Mouse (Mus musculus) NIH3T3 (cell line): Measurements from ENCODE around the gene Ccdc97.
A peak's percentile ranks its signal among the peaks of the same experiment; 100 is the strongest.
"Not testable (repeated sequence)": the region's sequence is repeated elsewhere in the genome, so short reads cannot be mapped to it uniquely, and the experiment has no call there.

Experiments used
- DNase-seq: peaks from one replicate; pipeline ENCODE4 v3.0.0-alpha.2; 2012; ENCODE audit warnings: low read depth

Gene Ccdc97

DNA sequence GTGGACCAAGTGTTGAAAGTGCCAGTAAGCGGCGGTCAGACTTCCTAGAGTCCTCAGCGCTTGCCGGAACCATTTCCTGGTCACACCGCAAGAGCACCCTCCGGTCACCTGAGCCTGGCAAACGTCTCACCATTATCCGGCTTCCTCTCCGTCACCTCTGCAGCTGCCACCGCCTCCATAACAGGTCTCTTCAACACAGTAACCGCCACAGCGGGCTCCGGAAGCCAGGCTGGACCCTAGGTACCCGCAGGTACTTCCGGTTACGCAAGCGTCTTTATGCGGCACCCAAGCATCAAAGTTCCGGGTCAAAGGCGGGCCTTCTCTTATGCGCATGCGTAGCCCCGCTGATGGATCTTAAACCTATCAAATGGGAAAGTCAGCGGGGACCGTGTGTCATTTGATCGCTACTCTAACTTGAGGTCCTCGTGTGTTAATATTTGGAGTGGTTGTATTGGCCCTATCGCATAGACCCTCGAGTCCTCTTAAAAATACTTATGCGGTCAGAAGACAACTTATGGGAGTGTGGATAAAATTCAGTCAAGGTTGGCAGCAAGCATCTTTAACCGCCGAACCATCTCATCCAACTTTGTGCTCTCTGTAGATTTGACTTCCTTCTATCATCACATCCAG is at the start of gene Ccdc97:
Gene Ccdc97 (minus strand): TSS at position 301 of the 630 bp plus-strand sequence.
- peak; percentile 97 for DNase-seq

DNA sequence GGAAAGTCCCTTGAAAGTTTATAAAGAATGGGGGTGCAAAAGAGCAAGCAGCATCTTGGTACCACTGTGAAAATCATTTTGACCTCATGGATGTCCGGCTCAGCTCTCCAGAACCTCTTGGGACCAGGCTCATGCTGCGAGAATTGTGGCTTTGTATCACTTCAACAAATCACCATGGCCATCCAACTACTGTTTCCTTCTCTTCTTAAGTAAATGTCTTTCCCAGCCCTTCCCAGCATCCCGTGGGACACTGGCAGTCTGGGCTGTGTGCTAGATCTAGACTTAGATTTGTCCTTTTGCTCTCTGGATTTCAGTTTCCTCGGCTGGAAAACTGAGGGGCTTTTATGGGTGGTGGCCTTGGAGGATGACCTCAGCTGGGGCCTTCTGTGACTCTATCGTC is 49.3 kb upstream of the Ccdc97 start:
- DNase-seq = no peak

DNA sequence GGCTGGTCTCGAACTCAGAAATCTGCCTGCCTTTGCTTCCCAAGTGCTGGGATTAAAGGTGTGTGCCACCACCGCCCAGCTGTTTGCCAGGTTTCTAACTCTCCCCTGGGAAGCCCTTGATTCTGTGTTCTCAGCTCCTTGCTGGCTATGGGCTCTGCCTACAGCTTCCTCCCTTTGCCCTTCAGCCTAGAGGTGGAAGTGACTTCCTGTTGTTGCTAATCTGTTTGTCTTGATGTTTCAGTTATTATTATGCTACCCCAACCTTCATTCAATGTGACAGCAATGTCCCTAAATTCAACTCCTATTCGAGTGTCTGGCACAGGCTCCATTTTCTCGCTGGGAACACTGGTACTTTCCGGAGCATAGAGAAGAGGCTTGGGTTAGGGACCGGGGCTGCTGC is 47.2 kb upstream of the Ccdc97 start:
- no peak for DNase-seq

DNA sequence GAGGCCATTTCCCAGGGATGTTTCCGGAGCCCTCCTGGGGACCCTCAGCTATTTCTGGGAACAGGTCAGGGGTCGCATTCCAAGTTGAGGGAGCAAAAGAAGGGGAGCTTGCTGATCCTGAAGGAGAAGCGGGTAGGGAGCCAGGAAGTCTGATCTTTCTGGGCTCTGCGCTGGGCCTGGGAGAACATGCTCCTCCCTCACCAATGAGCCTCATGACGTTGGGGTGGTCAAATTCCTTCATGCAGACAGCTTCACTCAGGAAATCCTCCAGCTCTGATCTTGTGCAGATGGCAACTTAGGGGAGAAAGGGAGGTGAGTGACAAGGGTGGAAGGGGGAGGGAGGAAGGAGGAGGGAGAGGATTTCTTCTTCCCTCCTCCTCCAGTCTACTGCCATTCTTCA is 45.3 kb upstream of the Ccdc97 start:
- no peak for DNase-seq

DNA sequence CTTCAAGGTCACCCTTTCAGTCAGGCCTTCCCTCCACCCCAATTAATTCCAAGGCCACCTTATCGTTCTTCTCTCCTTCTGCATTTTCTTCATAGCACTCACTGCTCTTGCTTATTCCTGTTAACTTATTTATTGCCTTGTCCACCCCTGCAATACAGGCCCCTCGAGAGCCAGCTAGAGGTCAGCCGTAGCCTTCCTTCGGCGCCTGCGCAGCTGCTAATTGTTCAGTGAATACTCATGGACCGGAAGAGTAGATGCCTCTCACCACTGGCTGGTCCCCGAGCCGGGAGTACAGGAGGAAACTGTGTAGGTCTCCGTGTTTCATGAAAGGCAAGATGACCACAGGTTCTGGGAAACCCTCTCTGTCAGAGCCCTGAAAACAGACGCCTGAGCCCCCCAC is 44.8 kb upstream of the Ccdc97 start:
- DNase-seq = no peak

DNA sequence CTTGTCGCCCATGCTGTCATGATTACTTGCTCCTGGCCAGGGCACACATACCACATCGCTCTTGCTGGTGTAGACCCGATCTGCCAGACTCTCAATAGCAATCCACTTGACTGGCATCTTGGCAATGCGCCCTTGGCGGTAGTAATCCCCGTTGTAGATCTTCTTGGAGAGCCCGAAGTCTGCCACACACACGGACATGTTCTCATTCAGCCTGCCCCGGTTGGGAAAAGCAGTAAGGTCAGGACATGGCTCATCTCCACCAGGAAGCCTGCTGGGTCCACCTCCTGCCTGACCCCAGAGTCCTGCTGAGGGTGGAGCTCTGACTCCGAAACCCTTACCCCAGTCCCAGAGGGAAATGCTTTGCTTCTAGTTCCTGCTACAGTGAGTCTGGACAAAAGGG is 42.5 kb upstream of the Ccdc97 start:
- DNase-seq = peak; percentile 41

DNA sequence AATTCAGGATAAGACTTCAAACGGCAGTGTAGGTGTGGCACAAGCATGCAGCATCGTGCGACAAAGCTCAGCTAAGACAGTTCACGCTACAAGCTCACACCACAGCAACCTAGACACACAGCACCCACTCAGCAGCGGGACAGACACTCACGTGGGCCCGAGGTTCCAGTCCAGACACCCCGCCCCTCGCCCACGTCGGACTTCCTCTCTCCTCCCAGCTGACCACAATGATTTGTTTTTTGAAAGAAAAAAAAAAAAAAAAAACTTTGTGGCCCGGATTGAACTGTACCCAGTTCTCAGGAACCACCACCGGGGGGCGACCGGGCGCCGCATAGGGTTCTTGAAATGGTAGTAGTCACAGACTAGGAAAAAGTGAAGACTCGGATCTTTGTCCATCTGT is 37.1 kb upstream of the Ccdc97 start:
- DNase-seq = peak; percentile 95

DNA sequence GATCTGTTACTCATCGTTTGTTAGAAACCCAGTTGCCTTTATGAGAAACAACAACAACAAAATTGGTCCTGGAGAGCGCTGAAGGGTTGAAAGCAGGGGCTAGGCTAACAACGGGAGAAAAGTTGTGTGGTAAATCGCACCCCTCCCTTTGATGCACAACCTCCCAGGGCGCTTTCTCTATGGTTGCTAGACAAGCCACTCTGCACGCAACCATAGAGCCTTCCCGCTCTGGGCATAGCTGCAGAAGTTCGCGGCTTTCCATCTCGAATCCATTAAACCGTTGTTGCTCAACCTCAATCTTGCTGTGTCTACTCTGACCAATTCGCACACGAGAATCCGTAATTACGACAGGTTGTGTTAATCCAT is 36.6 kb upstream of the Ccdc97 start:
- DNase-seq = no peak

DNA sequence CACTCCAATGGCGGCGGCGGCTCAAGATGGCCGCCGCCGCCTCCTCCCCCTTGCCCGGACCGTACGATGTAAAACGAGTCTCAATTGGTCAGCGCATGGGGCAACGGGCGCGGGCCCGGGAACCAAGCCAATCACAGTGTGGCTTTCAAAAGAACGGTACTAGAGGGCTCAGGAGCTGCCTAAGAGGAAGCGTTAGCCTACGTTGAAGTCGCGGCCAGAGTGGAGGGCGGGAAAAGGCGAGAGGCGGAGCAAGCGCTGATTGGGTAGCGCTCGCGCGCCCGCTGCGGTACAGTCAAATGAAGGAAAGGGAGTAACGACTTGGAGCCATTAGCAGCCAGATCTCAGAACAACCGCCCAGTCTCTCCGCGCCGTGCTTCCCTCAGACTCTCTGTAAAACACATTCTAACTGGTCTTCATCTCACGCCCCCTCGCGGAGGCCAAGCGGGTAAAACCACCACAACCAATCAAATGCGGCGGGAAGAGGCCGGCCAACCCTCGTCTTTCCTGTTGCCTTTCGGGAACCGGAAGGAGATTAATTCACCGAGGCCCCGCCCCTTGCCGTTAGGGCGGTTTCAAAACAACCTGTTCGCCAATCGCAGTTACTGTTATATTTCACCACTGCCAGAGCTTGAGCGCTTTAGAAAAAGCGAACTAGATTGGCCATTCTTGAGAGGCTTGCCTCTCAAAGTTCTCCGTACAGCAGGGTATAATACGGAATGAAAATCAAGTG is 36.0 kb upstream of the Ccdc97 start, which contains the start of gene Hnrnpul1:
Gene Hnrnpul1 (minus strand): TSS at position 20 of the 730 bp plus-strand sequence.
- peak; percentile 99 for DNase-seq

DNA sequence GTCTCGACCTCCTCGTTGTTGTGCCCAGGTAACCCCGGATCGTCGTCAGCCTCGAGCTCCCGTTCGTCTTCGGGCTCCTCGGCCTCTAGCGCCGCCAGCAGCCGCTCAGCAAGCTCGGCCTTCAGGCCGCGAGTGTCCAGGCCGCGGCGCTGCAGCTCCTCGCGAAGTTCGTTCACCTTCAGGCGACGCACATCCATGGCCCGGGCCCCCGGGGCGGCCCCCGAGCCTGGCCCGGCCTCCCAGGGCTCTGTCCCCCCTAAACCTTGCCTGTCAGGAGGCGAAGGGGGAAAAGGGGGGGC is 35.5 kb upstream of the Ccdc97 start:
- DNase-seq = no peak

DNA sequence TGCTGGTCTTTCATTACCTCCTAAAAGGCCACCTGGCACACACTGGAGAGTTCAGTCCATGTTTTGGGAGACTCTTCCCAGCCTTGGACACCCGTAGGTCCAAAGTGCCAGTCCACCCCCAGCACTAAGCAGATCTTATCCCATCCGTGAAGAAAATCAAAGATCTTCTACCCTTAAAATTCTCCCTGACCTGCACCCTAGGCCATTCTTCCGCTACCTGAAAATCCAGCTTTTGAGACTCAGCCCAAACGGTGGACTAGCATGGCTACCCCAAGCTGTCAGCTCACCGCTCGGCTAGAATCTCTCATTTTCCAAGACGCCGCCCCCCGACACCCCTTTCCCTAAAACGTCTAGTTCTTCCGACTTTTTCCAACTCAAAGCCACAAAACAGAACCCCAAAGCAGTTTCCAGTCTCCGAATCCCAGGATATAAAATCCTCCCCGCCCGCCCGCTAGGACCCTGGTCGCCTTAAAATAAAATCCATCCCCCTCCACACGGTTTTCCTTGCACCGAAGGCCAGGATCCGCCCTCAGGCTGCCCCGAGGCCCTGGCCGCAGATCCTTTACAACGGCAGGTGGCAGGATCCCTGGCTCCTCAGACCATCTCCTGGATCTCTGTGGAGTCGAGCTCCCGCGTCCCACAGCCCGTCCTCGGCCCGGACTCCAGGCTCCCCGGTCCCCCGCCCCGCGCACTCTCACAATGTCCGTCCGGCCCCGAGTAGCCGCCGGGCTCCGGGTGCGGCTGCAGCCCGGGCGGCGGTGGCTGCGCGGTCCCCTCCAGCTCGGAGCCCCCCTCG is 35.0 kb upstream of the Ccdc97 start:
- DNase-seq = peak; percentile 62

DNA sequence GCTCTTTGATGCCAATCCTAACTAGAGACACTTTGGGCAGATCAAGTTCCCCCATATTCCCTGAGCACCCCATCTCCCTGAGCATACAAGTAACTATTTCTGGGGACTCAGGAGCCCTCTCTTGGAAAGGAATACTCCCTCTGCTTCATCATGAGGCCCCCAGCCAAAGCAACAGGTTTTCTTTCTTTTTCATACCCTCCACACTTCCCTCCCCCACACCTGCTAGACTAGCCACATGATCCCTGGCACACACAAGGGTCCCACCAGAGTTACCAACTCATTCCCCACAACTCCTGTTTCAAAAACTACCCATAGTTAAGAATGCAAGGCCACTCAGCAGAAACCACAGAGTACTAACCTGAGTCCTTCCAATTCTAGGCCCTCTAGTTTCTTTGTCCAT is 34.2 kb upstream of the Ccdc97 start:
- no peak for DNase-seq

DNA sequence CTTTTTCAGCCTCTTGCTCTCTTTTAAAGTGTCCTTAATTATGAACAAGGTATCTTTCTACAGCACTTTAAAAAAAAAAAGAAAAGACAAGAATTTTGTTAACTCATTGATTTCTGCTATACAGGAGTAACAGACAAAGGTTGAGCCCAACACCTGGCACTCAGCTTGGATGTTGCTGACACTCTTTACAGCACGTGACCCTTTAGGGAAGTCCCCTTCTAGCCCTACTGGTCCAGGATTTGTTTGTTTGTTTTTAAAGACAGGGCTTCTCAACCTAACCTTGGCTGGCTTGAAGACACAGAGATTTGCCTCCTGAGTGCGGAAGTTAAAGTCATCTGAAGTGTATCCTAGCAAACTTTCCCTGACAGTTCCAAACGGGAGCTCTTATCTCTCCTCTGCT is 28.0 kb upstream of the Ccdc97 start:
- DNase-seq = no peak

DNA sequence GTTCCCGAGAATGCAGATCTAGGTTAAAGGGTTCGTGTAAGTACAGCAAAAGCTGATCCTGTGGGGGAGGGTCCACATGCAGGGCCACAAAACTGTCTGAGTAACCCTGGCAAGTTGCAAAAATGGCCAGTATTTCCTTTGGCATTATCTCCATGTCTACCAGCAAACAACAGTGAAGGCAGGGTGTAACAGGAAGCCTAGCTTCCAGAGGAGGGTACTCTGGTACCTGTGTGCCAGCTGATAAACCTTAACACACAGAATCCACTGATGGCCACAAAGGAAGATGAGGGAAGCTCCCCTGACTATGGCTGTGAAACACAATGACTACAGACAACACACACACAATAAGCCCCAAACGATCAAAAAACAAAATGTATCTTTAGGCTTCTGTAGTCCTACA is 19.4 kb upstream of the Ccdc97 start:
- DNase-seq = no peak

DNA sequence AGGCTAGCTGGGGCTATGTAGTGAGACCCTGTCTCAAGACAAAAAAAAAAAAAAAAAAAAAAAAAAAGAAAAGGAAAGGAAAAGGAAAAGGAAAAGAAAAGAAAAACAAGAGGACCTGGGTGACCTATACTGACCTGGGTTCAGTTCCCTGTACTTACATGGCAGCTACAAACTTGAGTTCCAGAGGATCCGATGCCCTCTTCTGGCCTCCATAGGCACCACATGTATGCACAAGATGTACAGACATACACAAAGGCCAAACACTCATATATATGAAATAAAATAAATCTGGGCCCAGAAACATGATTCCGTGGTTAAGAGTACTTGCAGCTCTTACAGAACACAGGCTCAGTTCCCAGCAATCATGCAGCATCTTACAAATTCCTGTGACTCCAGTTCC is 18.0 kb upstream of the Ccdc97 start:
- DNase-seq = peak; percentile 40

DNA sequence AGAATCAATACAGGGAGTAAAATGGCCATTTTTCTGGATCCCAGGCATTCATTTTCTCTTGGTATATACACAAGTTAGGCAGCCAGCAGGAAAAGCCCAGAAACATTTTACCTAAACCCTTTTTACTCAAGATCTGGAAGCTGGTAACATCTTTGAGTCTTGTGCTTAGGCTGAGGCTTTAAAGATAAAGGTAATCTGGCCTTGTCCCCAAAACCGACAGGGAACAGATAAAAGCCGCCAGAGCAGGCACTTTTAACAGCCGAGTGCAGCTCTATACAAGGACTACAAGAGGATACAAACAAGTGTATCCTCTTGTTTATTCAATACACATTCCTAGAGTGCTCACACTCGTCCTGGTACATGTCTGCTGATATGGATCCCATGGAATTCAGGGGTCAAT is 16.1 kb upstream of the Ccdc97 start:
- DNase-seq = no peak

DNA sequence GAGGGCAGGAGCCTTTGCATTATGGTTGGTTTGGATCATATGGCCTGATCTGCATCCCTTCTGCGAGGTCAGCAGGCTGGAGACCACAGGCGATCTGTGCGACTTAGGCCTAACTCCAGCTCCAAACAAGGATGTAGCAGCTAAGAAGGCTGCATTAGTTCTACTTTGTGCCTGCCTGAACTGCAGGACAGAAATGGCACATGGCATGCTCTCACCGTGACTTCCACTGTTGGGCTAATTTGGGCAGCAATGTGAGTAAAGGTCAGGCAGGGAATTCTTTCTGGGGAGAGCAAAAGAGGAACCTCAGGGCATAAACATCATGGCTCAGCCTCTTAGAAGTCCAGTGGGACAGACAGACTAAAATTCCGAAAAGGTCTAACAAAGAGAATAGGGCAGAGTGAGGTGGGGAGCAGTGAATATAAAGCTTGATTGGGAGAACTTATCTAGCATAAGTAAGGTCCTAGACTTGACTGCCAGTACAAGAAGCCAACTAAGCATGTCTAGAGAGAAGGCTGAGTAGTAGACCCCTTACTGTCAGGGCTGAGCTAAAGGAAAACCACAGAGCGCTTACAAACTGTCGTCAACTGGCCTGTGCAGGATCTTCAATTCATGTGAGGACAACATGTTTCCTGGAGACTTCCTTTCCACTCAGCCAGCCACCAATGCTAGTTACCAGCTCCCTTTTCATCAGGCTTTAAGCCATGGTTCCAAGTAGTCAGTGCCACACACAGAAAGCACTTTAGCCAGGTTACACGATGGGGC is 12.6 kb upstream of the Ccdc97 start:
- DNase-seq = no peak

DNA sequence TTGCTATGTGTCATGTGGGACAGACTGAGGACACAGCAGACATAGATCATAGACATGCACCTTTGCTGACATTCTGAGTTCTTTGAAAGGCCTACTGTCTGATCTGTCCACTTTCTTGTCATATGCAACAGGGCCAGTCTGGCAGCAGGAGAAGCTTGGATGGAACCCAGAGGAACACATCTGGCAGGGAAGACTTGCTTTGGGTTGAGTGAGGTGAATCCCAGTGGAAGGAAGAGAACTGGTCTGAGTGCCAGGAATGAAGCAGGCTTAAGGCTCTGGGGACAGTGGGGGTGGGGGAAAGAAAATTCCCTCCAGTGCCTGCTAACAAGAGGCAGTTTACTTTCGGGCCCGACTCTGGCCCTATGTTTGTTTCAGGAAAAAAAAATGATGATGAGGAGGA is 11.0 kb upstream of the Ccdc97 start:
- DNase-seq = peak; percentile 49

DNA sequence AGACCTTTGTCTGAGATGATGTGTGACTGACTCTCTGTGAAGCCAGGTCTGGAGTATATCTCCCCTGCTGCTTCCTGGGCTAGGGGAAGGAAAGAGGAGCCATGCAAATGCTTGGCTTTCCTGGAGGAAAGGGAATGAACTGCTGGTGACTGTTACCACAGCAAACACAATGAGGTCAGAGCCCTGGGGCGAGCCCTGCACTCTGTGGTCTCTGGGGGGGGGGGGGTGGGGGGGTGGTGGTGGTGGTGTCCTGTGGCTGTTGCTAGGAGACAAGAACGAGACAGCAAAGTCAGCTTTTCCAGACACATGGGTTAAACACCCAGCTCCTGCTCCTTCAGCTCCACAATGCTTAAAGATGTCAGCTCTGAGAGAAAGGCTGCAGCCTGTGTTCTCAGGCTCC is 10.5 kb upstream of the Ccdc97 start:
- no peak for DNase-seq

DNA sequence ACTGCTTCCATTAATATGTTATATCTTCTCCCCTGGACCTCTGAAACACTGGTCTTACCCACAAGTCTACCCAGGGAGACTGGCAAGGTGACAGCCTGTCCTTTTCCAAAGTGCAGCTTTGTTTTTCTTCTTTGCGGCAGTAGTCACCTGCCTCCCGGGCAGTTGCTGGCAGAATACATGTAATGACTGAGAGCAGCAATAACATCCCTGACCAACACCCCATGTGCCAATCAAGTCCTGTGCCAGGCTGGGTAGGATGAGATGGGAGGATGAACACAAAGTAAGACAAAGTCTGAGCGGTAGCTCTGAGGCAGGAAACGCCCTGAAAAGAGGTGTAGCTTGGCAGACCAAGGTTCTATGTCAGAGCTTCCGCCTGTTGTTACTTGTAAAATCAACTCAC is 8.9 kb upstream of the Ccdc97 start:
- no peak for DNase-seq

DNA sequence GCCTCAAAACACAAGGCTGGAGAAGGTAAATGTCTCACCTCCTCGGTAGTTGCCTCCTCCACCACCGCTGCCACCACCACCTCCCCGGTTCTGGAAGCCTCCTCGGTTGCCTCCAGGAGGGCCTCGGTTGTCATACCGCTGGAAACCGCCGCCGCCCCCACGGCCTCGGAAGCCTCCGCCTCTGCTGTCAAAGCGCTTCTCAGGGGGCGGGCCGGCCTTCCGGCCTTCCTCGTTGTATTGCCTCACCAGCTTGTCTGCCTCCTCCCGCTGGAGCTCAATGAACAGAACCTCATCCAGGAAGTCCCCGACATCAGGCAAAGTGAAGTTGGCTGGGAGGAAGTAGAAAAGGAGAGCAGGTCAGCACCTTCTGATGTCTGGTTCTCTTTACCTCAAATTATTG is 7.0 kb upstream of the Ccdc97 start:
- no peak for DNase-seq

DNA sequence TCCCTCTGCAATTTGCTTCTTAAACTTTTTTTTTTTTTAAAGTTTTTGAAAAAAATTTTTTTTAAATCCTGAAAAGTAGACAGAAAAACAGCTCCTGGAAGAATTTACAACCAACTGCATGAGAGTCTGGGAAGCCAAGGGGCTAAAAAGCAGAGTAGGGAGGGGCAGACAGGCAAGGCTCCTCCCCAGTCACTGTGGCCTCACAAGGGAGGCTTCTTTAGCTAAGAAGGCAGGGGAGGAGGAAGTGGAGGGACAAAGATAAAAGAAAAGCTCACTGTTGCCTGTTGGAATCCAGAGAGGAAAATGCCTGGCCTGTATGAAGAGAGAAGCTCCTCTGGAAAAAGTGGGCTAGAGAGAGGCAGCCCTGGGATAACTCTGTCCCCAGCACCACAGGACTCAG is 2.9 kb upstream of the Ccdc97 start:
- DNase-seq = not testable (repeated sequence)

DNA sequence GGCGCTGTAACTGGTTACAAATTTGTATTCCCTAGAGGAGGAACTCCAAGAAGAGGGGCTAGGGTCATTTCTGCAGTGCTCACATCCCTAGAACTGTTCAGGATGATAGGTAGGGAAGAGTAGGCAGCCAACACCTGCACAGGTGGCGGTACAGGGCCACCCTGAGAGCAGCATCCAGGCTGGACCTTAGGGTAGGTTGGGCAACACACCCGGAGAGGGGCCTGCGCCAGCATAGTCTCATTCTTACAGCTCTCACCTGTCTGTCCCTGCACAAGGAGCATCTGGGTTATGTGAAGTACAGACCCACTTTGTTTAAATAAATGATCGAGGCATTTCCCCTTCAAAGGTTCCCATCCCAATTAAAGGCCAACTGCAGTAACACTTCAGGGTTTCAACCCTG is 1.9 kb upstream of the Ccdc97 start:
- DNase-seq = no peak
